Mouse (Mus musculus) stomach, adult 2 months (tissue): Measurements from ENCODE around the gene Ndp. TPM values are rescaled to one million over a fixed set of nuclear protein-coding genes. Genes with fewer than 3 reads are reported as not detected.

Source experiments
- polyA plus RNA-seq: library from polyadenylated mRNA; depleted of rRNA; stranded (reverse); fragments of >200 nt; gene quantifications from 2 replicates; pipeline ENCODE4 v1.2.3, GENCODE M21; 2012; rRNA removed

The Ndp gene
- 0.10 and 0.11 TPM in 2 replicates for polyA plus RNA-seq

DNA sequence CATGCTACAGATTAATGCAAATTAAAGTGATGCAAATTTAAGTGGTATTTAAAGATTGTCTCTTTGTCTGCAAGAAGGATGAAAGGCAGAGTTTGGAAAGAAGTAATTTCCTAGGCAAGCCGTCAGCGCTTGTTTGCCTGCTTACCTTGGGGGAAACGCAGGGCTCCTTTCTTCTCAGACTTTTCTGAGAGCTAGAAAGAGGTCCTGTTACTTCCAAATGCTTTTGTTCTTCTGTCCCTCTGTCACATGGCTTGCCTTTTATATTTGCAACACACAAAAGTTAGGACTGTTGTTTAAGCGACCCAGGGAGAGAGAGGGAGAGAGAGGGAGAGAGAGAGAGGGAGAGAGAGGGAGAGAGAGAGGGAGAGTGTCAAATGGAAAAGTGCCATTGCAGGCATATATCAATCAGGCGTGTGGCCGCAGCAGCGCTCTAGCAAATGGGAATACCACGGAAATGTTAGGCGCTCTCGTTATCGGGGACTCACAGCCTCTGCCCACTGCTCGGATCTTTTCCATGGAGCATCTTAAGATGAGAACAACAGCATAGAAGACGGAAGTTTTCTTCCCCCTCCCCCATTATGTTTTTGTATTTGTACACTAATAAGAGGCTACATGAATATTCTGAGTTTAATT, at the start of gene Ndp:
Ndp (minus strand) TSS at position 534 of the 633 bp plus-strand sequence.

Other genes starting within 250 kb of the Ndp start
- gene Maob, start 94.4 kb downstream of the Ndp start, polyA plus RNA-seq = 0.47 and 1.0 TPM in 2 replicates